Mouse (Mus musculus): ENCODE measurements around the gene Tmod4.

- TF ChIP-seq CTCF (conservative IDR thresholded peaks at IDR 0.05; ENCODE audit: insufficient read depth, insufficient read length, low read depth, low read length) (no peak), POLR2A (IDR thresholded peaks at IDR 0.05; ENCODE audit: low read depth, low read length) (no peak)
Measured at GRCm38 (mm10) chr3:95161041-95161551, 36.8 kb downstream of the Tmod4 start.
